Mouse (Mus musculus) liver, embryonic 14.5 days (tissue): ENCODE measurements around the gene Lysmd3. TPM values are rescaled to one million over a fixed set of nuclear protein-coding genes. Genes with fewer than 3 reads are reported as not detected.
"Not testable (repeated sequence)": the region's sequence is repeated elsewhere in the genome, so short reads cannot be mapped to it uniquely, and the experiment has no call there.

Experiments used
- ATAC-seq: fragments of 200-750 bp; cut with Nextera tagmentation; 2 replicates; pipeline ENCODE4 v1.8.0; 2017; ENCODE audit warnings: moderate number of reproducible peaks, mild to moderate bottlenecking, moderate library complexity; ENCODE audit not compliant: insufficient read depth
- DNase-seq, 3 experiments: peaks; one replicate each; pipeline ENCODE4 v3.0.0-alpha.2; 2012 to 2013; ENCODE audit warnings: low read depth in 3 of 3, low spot score in 3 of 3
- H3K27ac ChIP-seq: fragments of 300-500 bp; sonication (generic); 2 replicates; pipeline ENCODE4 v1.5.1; 2014; ENCODE audit warnings: moderate library complexity, mild to moderate bottlenecking, control low read depth, inconsistent platforms
- H3K27me3 ChIP-seq: fragments of 300-500 bp; sonication (generic); 2 replicates; pipeline ENCODE4 v1.6.1; 2014; ENCODE audit warnings: mild to moderate bottlenecking, low read length, moderate library complexity; ENCODE audit not compliant: control insufficient read depth, insufficient read depth
- H3K36me3 ChIP-seq: fragments of 300-500 bp; sonication (generic); replicated peaks from 2 replicates; pipeline ENCODE4 v1.6.1; 2014; ENCODE audit warnings: low read depth; ENCODE audit not compliant: control insufficient read depth, insufficient read depth
- H3K4me1 ChIP-seq, 2 experiments: fragments of 200-500 bp in 1 of 2; fragments of 300-500 bp in 1 of 2; sonication (generic) in 1 of 2; replicated peaks; 2 replicates each; pipeline ENCODE4 v1.6.1; 2012 to 2014; ENCODE audit warnings: antibody characterized with exemption in 1 of 2, inconsistent platforms in 1 of 2, low read length in 1 of 2; ENCODE audit not compliant: control insufficient read depth in 2 of 2, insufficient read depth in 2 of 2
- H3K4me2 ChIP-seq: fragments of 300-500 bp; sonication (generic); 2 replicates; pipeline ENCODE4 v1.6.1; 2014; ENCODE audit warnings: low read depth, mild to moderate bottlenecking, control low read depth, moderate library complexity
- H3K4me3 ChIP-seq, 2 experiments: fragments of 200-500 bp in 1 of 2; fragments of 300-500 bp in 1 of 2; sonication (generic) in 1 of 2; 2 replicates each; pipeline ENCODE4 v1.5.1; 2012 to 2014; ENCODE audit warnings: low read depth in 2 of 2, low read length in 2 of 2, mild to moderate bottlenecking in 2 of 2, control low read depth in 1 of 2, inconsistent platforms in 1 of 2, moderate library complexity in 1 of 2; ENCODE audit not compliant: insufficient read depth in 1 of 2
- H3K9ac ChIP-seq: fragments of 300-500 bp; sonication (generic); replicated peaks from 2 replicates; pipeline ENCODE4 v1.6.1; 2014; ENCODE audit warnings: mild to moderate bottlenecking, control low read depth, moderate library complexity
- H3K9me3 ChIP-seq: fragments of 300-500 bp; sonication (generic); 2 replicates; pipeline ENCODE4 v1.6.1; 2016; ENCODE audit warnings: low read length, mixed read lengths; ENCODE audit not compliant: control insufficient read depth
- CTCF ChIP-seq: IDR thresholded peaks from 2 replicates; pipeline ENCODE4 v1.5.1; 2016; ENCODE audit warnings: antibody characterized with exemption, low read depth, control low read depth
- EP300 ChIP-seq: IDR thresholded peaks from 2 replicates; pipeline ENCODE4 v1.6.1; 2016; ENCODE audit warnings: antibody characterized with exemption, low read depth
- WGBS: fragments of 180-500 bp; shearing (Covaris S2); extraction: QIAGEN DNeasy Blood & Tissue Kit; methylation state at CpG from one replicate; pipeline ENCODE4 v1.1.7; 2014; ENCODE audit not compliant: insufficient replicate concordance; 5-methylcytosine and 5-hydroxymethylcytosine counted together
- polyA plus RNA-seq, 2 experiments: library from polyadenylated mRNA; depleted of rRNA in 1 of 2; stranded (reverse) in 1 of 2; unstranded in 1 of 2; fragments of >200 nt; fragmentation: Nextera tagmentation in 1 of 2; extraction: Ambion mirVana in 1 of 2; gene quantifications; 2 replicates each; pipeline versions ENCODE4 v1.2.1 to v1.2.3; 2012 to 2014

Gene Lysmd3
- polyA plus RNA-seq, 2 experiments, result 6.4 to 19.0 TPM

DNA sequence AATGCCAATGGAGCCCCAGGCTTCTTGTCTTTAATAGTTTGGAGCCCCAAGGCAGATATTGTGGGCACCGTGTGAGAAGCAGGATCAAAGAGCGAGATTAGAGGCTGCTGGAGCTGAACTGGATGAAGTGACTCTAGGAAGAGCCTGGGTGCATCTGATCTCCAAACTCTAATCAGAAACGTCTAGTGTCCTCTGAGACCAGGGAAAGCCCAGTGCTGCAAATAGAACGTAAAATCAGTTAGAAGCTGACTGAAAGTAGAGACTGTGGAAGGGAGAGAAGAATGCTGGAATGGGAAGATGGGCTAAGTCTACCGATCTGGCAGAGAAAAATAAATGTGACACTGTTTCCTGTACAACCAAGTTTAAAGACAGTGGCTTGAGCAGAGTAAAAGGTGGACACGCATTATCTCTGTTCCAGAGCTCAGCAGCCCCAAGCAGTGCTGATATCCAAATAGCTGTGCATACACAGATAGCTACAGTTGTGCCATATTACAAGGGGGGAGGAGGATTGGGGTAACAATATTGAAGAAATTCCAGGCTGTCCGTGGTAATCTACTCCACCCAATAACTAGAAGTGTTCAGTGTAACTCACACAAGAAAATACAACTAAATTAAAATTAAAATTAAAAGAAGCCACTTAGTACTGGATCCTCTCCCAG is 14.8 kb upstream of the Lysmd3 start:
- Histone ChIP-seq H3K36me3 (no peaks in the 10 kb centered on the region), H3K4me2 (peak overlapping the region; percentile 69), H3K27me3 (no peaks in the 10 kb centered on the region), H3K4me1 (peaks cover 45 to 52% of the 10 kb centered on the region in 2 experiments), H3K4me3 (peak overlapping the region; percentile 18 to 32; a peak in 2 of 4 replicates), H3K9ac (peak overlapping the region; percentile 45; the same call in 1 of the 2 replicates), H3K27ac (peak overlapping the region; percentile 93), H3K9me3 (no peaks in the 10 kb centered on the region)
- DNase-seq (peak; percentile 64 to 75 (median 74)), ATAC-seq (peak; percentile 95)
- TF ChIP-seq EP300, result peak; percentile 98
- no peak for TF ChIP-seq CTCF
- 12% methylated on average over 7 of the region's 7 CpGs for WGBS

DNA sequence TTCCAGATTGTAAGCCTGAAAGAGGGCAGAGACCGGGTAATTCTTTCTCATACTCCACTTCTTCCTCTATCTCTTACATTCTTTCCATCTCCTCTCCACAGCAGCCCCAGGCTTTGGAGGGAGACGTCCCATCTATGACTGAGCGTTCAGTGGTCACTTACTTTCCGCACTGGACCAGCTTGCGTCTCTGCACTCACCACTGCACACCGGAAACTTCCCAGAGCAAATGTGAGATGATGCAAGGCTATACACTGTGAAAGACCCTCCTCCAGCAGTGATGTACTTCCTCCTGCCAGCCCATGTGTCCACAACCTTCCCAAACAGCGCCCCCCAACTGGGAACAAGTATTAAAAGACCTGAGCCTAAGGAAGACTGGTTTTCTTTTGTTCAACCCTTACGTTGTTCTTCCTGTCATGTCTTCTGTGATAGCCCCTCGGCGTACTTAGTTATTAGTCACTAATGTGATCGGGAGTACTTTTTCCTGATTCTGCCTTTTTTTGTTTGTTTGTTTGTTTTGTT is 13.4 kb upstream of the Lysmd3 start:
- H3K36me3 ChIP-seq, result no peaks in the 10 kb centered on the region
- H3K9ac ChIP-seq, result no peak overlapping the region
- no peak overlapping the region for H3K4me3 ChIP-seq
- peaks cover 50 to 55% of the 10 kb centered on the region in 2 experiments for H3K4me1 ChIP-seq
- H3K4me2 ChIP-seq, result no peak overlapping the region
- ATAC-seq, result no peak
- no peak for DNase-seq
- no peak for TF ChIP-seq EP300
- no peak for TF ChIP-seq CTCF
- H3K9me3 ChIP-seq, result no peaks in the 10 kb centered on the region
- 84% methylated on average over 11 of the region's 11 CpGs for WGBS
- no peaks in the 10 kb centered on the region for H3K27me3 ChIP-seq
- H3K27ac ChIP-seq, result no peak overlapping the region

GRCm38 (mm10) chr13:81646348-81646747 is 11.1 kb upstream of the Lysmd3 start:
- peak overlapping the region; percentile 69 for H3K27ac ChIP-seq
- 19% methylated on average over 6 of the region's 6 CpGs for WGBS
- no peaks in the 10 kb centered on the region for H3K27me3 ChIP-seq
- ATAC-seq, result peak; percentile 38
- no peaks in the 10 kb centered on the region for H3K9me3 ChIP-seq
- no peaks in the 10 kb centered on the region for H3K36me3 ChIP-seq
- peaks cover 53 to 55% of the 10 kb centered on the region in 2 experiments for H3K4me1 ChIP-seq
- peak in 1 of 3 experiments; percentile 56 for DNase-seq
- no peak overlapping the region for H3K9ac ChIP-seq
- peak overlapping the region; percentile 50 for H3K4me2 ChIP-seq
- H3K4me3 ChIP-seq, result no peak overlapping the region
- peak; percentile 92 for TF ChIP-seq EP300
- no peak for TF ChIP-seq CTCF

- WGBS, result 22% methylated on average over 4 of the region's 6 CpGs
- peak; percentile 76 for TF ChIP-seq EP300
Observed at GRCm38 (mm10) chr13:81650382-81650781, 7.1 kb upstream of the Lysmd3 start.

DNA sequence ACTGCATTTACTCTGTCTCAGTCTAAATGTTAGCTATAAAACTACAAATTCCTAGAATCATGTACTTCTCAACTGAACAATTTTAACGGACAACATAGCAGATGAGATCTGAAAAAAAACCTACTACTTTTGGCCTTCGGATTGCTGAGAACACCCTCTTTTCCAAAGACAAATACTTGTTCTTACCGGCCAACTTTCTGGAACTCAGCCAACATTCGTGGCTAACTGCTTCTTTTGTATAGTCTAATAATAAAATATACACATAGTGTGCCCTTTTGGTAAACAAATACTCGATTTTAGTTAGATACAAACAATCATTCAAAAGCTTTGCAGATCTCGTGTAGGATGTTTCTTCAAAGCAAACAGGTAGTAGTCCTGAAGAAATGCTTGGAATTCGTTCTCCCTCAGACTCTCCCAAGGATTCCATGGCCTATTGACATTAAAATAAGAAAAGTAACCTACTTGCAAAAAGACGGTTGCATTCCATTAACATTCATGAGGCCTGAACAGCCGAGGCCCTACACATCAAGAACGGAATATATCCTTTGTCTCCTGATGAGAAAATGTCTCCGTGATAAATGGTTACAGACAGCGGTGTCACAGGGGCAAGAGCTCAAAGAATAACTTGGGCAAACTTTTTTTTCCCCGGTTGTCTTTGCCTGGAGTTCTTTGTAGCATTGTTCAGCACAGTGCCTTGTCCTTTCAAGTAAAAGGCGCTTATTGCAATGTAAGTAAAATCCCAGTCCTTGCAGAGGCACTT is 1.2 kb upstream of the Lysmd3 start:
- DNase-seq, result no peak

More at GRCm38 (mm10) chr13:81650382-81650781, 7.1 kb upstream of the Lysmd3 start:
- not testable (repeated sequence) for H3K27ac ChIP-seq, H3K36me3 ChIP-seq, H3K9me3 ChIP-seq, H3K4me3 ChIP-seq, H3K9ac ChIP-seq, H3K27me3 ChIP-seq
- H3K4me1 ChIP-seq, result peaks cover 24 to 28% of the 10 kb centered on the region in 2 experiments
- ATAC-seq, result peak; percentile 41; the same call in 1 of the 2 replicates
- peak overlapping the region; percentile 41 for H3K4me2 ChIP-seq
- peak in 1 of 3 experiments; percentile 32 for DNase-seq

More for the DNA sequence above, 1.2 kb upstream of the Lysmd3 start:
- no peak overlapping the region; the same call in 1 of the 2 replicates for H3K9ac ChIP-seq
- peak overlapping the region; percentile 94 for H3K4me2 ChIP-seq
- no peaks in the 10 kb centered on the region for H3K36me3 ChIP-seq
- H3K27ac ChIP-seq, result peak overlapping the region; percentile 94
- peaks cover 15 to 28% of the 10 kb centered on the region in 2 experiments for H3K4me1 ChIP-seq
- no peaks in the 10 kb centered on the region for H3K27me3 ChIP-seq
- H3K9me3 ChIP-seq, result no peaks in the 10 kb centered on the region
- no peak for TF ChIP-seq CTCF
- no peak for TF ChIP-seq EP300
- no peak for ATAC-seq
- WGBS, result 65% methylated on average over 14 of the region's 14 CpGs
- no peak overlapping the region; a peak in 1 of 4 replicates for H3K4me3 ChIP-seq
